Mouse (Mus musculus) lung, postnatal 0 days (tissue): Measurements from ENCODE around the gene Zpr1. TPM values are rescaled to one million over a fixed set of nuclear protein-coding genes. Genes with fewer than 3 reads are reported as not detected.

Experiments
- ATAC-seq: fragments of 200-750 bp; cut with Nextera tagmentation; 2 replicates; pipeline ENCODE4 v1.8.0; 2017; ENCODE audit warnings: moderate library complexity
- DNase-seq: peaks from one replicate; pipeline ENCODE4 v3.0.0-alpha.2; 2016; ENCODE audit warnings: low spot score
- H3K27ac ChIP-seq: fragments of 300-500 bp; sonication (generic); 2 replicates; pipeline ENCODE4 v1.5.1; 2014; ENCODE audit warnings: antibody characterized with exemption, mild to moderate bottlenecking, low read length, mixed read lengths
- H3K27me3 ChIP-seq: fragments of 300-500 bp; sonication (generic); replicated peaks from 2 replicates; pipeline ENCODE4 v1.6.1; 2014; ENCODE audit warnings: low read length, mixed read lengths; ENCODE audit not compliant: insufficient read depth
- H3K36me3 ChIP-seq: fragments of 300-500 bp; sonication (generic); 2 replicates; pipeline ENCODE4 v1.6.1; 2014; ENCODE audit warnings: low read length, mixed read lengths; ENCODE audit not compliant: insufficient read depth
- H3K4me1 ChIP-seq: fragments of 300-500 bp; sonication (generic); 2 replicates; pipeline ENCODE4 v1.6.1; 2014; ENCODE audit warnings: antibody characterized with exemption, low read depth, low read length, mixed read lengths; ENCODE audit not compliant: insufficient read depth
- H3K4me2 ChIP-seq: fragments of 300-500 bp; sonication (generic); replicated peaks from 2 replicates; pipeline ENCODE4 v1.6.1; 2014; ENCODE audit warnings: low read depth, mild to moderate bottlenecking, low read length, moderate library complexity, mixed read lengths
- H3K4me3 ChIP-seq: fragments of 300-500 bp; sonication (generic); 2 replicates; pipeline ENCODE4 v1.5.1; 2014; ENCODE audit warnings: low read depth, low read length
- H3K9ac ChIP-seq: fragments of 300-500 bp; sonication (generic); replicated peaks from 2 replicates; pipeline ENCODE4 v1.6.1; 2014; ENCODE audit warnings: low read depth, mild to moderate bottlenecking
- H3K9me3 ChIP-seq: fragments of 300-500 bp; sonication (generic); 2 replicates; pipeline ENCODE4 v1.6.1; 2016; ENCODE audit warnings: low read length, mixed read lengths
- CTCF ChIP-seq: IDR thresholded peaks from 2 replicates; pipeline ENCODE4 v1.5.1; 2016; ENCODE audit warnings: antibody characterized with exemption, mild to moderate bottlenecking
- EP300 ChIP-seq: IDR thresholded peaks from 2 replicates; pipeline ENCODE4 v1.6.1; 2016; ENCODE audit warnings: antibody characterized with exemption, mild to moderate bottlenecking, control low read depth
- WGBS: fragments of 180-500 bp; shearing (Covaris S2); extraction: QIAGEN DNeasy Blood & Tissue Kit; methylation state at CpG from one replicate; pipeline ENCODE4 v1.1.7; 2014; 5-methylcytosine and 5-hydroxymethylcytosine counted together
- polyA plus RNA-seq: library from polyadenylated mRNA; unstranded; fragments of >200 nt; fragmentation: Nextera tagmentation; extraction: Ambion mirVana; gene quantifications from 2 replicates; pipeline ENCODE4 v1.2.1, GENCODE M21; 2015

Gene Zpr1
- polyA plus RNA-seq, 1 experiment from 2014 or later: 27.5 TPM

DNA sequence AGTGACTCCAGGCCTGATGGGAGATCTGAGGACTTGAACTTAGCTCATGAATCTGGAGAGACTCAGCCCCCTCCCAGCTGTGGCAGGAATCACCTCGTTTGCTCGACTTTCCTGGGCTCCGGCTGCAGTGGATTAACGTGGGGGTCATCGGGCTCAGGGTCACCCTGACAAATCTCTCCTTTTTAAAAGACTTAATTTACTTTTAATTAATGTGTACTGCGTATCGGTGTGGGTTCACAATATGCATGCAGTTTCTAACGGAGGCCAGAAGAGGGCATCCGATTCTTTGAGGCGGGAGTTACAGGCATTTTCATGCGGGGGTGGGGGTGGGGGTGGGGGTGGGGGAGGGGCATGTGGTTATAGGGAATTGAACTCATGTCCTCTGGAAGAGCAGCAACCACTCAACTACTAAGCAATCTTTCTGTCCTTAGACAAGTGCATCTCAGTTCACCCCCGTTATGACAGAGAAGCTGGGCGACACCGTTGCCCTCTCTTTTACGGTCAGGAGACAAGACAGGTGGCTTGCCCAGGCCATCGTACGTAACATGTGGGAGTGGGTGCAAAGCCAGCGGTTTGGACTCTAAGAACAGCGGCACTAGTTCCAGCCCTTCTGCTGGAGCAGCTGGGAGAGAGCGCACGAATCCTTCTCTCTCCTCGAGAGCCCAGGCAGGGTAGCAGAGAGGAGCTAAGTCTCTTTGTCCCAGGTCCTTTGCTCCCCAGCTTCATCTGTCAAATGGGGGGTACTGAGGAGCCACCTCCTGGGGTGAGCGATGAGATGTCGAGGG, 57.1 kb downstream of the Zpr1 start:
- DNase-seq: no peak
- Histone ChIP-seq H3K9ac (no peak overlapping the region), H3K27me3 (no peaks in the 10 kb centered on the region), H3K4me3 (no peak overlapping the region), H3K27ac (no peak overlapping the region), H3K9me3 (no peaks in the 10 kb centered on the region), H3K4me1 (0 out of 2 replicates have a peak, but pooled peaks cover 3% of the 10 kb centered on the region), H3K4me2 (no peak overlapping the region), H3K36me3 (no peaks in the 10 kb centered on the region)
- no peak for ATAC-seq
- 28% methylated on average over 24 of the region's 24 CpGs for WGBS
- TF ChIP-seq EP300 (no peak), CTCF (no peak)

DNA sequence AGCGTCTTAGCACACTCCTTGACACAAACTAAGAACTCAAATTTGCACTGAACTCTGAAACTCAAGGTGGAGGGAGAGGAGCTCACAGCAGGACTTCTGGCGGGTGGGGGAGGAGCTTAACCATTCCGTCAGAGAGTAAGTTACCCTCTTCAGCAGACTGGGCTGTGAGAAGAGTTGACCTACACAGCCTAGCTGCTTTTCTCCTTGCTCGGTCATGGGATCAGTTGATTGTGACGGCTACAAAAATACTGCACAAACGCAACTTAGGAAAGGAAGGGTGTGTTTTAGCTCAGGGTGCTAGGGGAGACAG, 57.7 kb downstream of the Zpr1 start:
- no peak for TF ChIP-seq EP300
- TF ChIP-seq CTCF: no peak
- Histone ChIP-seq H3K27me3 (no peaks in the 10 kb centered on the region), H3K9me3 (no peaks in the 10 kb centered on the region), H3K4me3 (no peak overlapping the region), H3K27ac (no peak overlapping the region), H3K4me2 (no peak overlapping the region), H3K9ac (no peak overlapping the region), H3K36me3 (no peaks in the 10 kb centered on the region), H3K4me1 (0 out of 2 replicates have a peak, but pooled peaks cover 3% of the 10 kb centered on the region)
- ATAC-seq: no peak
- WGBS: 54% methylated on average over 6 of the region's 6 CpGs
- DNase-seq: no peak

DNA sequence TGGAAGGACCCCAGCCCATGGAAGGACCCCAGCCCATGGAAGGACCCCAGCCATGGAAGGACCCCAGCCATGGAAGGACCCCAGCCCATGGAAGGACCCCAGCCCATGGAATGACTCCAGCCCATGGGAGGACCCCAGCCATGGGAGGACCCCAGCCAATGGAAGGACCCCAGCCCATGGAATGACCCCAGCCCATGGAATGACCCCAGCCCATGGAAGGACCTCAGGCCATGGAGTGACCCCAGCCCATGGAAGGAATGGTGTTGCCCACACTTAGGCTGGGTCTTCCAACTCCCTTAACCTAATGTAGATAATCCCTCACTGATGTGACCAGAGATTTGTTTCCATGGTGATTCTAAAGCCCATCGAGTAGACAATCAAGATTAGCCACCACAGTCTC, 58.4 kb downstream of the Zpr1 start:
- no peak overlapping the region for H3K4me2 ChIP-seq
- TF ChIP-seq CTCF: no peak
- no peak for TF ChIP-seq EP300
- H3K9me3 ChIP-seq: no peaks in the 10 kb centered on the region
- H3K36me3 ChIP-seq: no peaks in the 10 kb centered on the region
- no peak overlapping the region for H3K27ac ChIP-seq
- ATAC-seq (no peak), DNase-seq (no peak)
- H3K4me3 ChIP-seq: no peak overlapping the region
- H3K27me3 ChIP-seq: no peaks in the 10 kb centered on the region
- 0 out of 2 replicates have a peak, but pooled peaks cover 3% of the 10 kb centered on the region for H3K4me1 ChIP-seq
- no peak overlapping the region for H3K9ac ChIP-seq
- 79% methylated on average over 1 of the region's 1 CpGs for WGBS

Other genes with a start within 250 kb of the Zpr1 start
- 2.2 and 3.7 TPM in 2 replicates for gene Apoa1, start 44.5 kb upstream of the Zpr1 start, polyA plus RNA-seq
- not detected in 2 replicates for gene Apoc3, start 37.4 kb upstream of the Zpr1 start, polyA plus RNA-seq
- gene Apoa4, start 32.4 kb upstream of the Zpr1 start, polyA plus RNA-seq: 0.06 TPM in 1 of 2 replicates, not detected in the other
- 0.06 and 0.24 TPM in 2 replicates for gene Apoa5, start 4.4 kb upstream of the Zpr1 start, polyA plus RNA-seq
- 9.3 and 9.9 TPM in 2 replicates for gene Bud13, start 9.9 kb downstream of the Zpr1 start, polyA plus RNA-seq
- gene 4931429L15Rik, start 46.9 kb downstream of the Zpr1 start, polyA plus RNA-seq: not detected in 2 replicates